Mouse (Mus musculus): Measurements from ENCODE around the gene Msmo1. TPM values are rescaled to one million over a fixed set of nuclear protein-coding genes. Genes with fewer than 3 reads are reported as not detected.
A peak's percentile ranks its signal among the peaks of the same experiment; 100 is the strongest.

Gene Msmo1
- polyA plus RNA-seq, 1 experiment from 2014 or later, result 78.7 TPM

- H3K9me3 ChIP-seq (ENCODE audit: control insufficient read depth), result no peaks in the 10 kb centered on the region
- ATAC-seq, result no peak
- WGBS, result 82% methylated on average over 1 of the region's 1 CpGs
Measured at GRCm38 (mm10) chr8:64703191-64703590, 30.4 kb downstream of the Msmo1 start.

GRCm38 (mm10) chr8:64692651-64693201 lies 40.9 kb downstream of the Msmo1 start, which contains the start of gene Cpe:
Cpe (minus strand) TSS chr8:64693054.
- no peaks in the 10 kb centered on the region for H3K9me3 ChIP-seq (ENCODE audit: control insufficient read depth)
- TF ChIP-seq CTCF (IDR thresholded peaks at IDR 0.05; ENCODE audit: low read depth), result peak; percentile 79
- peak within 1 kb of the TSS; percentile 92 for H3K4me2 ChIP-seq (replicated peaks; ENCODE audit: low read depth)
- 0 out of 2 replicates have a peak, but pooled peaks cover 4% of the 10 kb centered on the region for H3K4me1 ChIP-seq (replicated peaks; ENCODE audit: control insufficient read depth, insufficient read depth, low read length)
- H3K27ac ChIP-seq (ENCODE audit: low read depth, low read length), result peak within 1 kb of the TSS; percentile 41
- peak; percentile 95 for ATAC-seq
- H3K27me3 ChIP-seq (replicated peaks; ENCODE audit: control insufficient read depth, insufficient read depth, low read length), result peaks cover 14% of the 10 kb centered on the region
- H3K4me3 ChIP-seq (ENCODE audit: low read depth, low read length), result peak within 1 kb of the TSS; percentile 53
- no peaks in the 10 kb centered on the region for H3K36me3 ChIP-seq (ENCODE audit: control insufficient read depth, insufficient read depth)
- under 1% methylated on average over 54 of the region's 54 CpGs for WGBS
- 0 out of 2 replicates have a peak within 1 kb of the TSS, but pooled peaks have one; percentile 37 for H3K9ac ChIP-seq (ENCODE audit: low read depth, low read length)

More at GRCm38 (mm10) chr8:64703191-64703590, 30.4 kb downstream of the Msmo1 start:
- no peaks in the 10 kb centered on the region for H3K27me3 ChIP-seq (replicated peaks; ENCODE audit: control insufficient read depth, insufficient read depth, low read length)
- TF ChIP-seq CTCF (IDR thresholded peaks at IDR 0.05; ENCODE audit: low read depth), result no peak
- no peak overlapping the region for H3K9ac ChIP-seq (ENCODE audit: low read depth, low read length)
- H3K27ac ChIP-seq (ENCODE audit: low read depth, low read length), result no peak overlapping the region
- no peak overlapping the region for H3K4me2 ChIP-seq (replicated peaks; ENCODE audit: low read depth)
- no peak overlapping the region for H3K4me3 ChIP-seq (ENCODE audit: low read depth, low read length)
- no peaks in the 10 kb centered on the region for H3K36me3 ChIP-seq (ENCODE audit: control insufficient read depth, insufficient read depth)
- no peaks in the 10 kb centered on the region for H3K4me1 ChIP-seq (replicated peaks; ENCODE audit: control insufficient read depth, insufficient read depth, low read length)

- H3K4me3 ChIP-seq (ENCODE audit: low read depth, low read length), result peak overlapping the region; percentile 53
- peak overlapping the region; percentile 92 for H3K4me2 ChIP-seq (replicated peaks; ENCODE audit: low read depth)
- H3K36me3 ChIP-seq (ENCODE audit: control insufficient read depth, insufficient read depth), result no peaks in the 10 kb centered on the region
- no peaks in the 10 kb centered on the region for H3K9me3 ChIP-seq (ENCODE audit: control insufficient read depth)
- 0 out of 2 replicates have a peak, but pooled peaks cover 4% of the 10 kb centered on the region for H3K4me1 ChIP-seq (replicated peaks; ENCODE audit: control insufficient read depth, insufficient read depth, low read length)
- TF ChIP-seq CTCF (IDR thresholded peaks at IDR 0.05; ENCODE audit: low read depth), result no peak
- no peak for ATAC-seq
- 35% methylated on average over 16 of the region's 16 CpGs for WGBS
- H3K9ac ChIP-seq (ENCODE audit: low read depth, low read length), result no peak overlapping the region
- H3K27me3 ChIP-seq (replicated peaks; ENCODE audit: control insufficient read depth, insufficient read depth, low read length), result peaks cover 14% of the 10 kb centered on the region
- H3K27ac ChIP-seq (ENCODE audit: low read depth, low read length), result no peak overlapping the region
Measured at GRCm38 (mm10) chr8:64691591-64692401, 41.8 kb downstream of the Msmo1 start.

- ATAC-seq, result no peak
- 0 out of 2 replicates have a peak overlapping the region, but pooled peaks have one; percentile 92 for H3K4me2 ChIP-seq (replicated peaks; ENCODE audit: low read depth)
- H3K4me3 ChIP-seq (ENCODE audit: low read depth, low read length), result no peak overlapping the region
- peaks cover 14% of the 10 kb centered on the region for H3K27me3 ChIP-seq (replicated peaks; ENCODE audit: control insufficient read depth, insufficient read depth, low read length)
- no peak overlapping the region for H3K9ac ChIP-seq (ENCODE audit: low read depth, low read length)
- no peaks in the 10 kb centered on the region for H3K9me3 ChIP-seq (ENCODE audit: control insufficient read depth)
- WGBS, result 78% methylated on average over 6 of the region's 6 CpGs
- TF ChIP-seq CTCF (IDR thresholded peaks at IDR 0.05; ENCODE audit: low read depth), result no peak
- 0 out of 2 replicates have a peak, but pooled peaks cover 4% of the 10 kb centered on the region for H3K4me1 ChIP-seq (replicated peaks; ENCODE audit: control insufficient read depth, insufficient read depth, low read length)
- no peak overlapping the region for H3K27ac ChIP-seq (ENCODE audit: low read depth, low read length)
- no peaks in the 10 kb centered on the region for H3K36me3 ChIP-seq (ENCODE audit: control insufficient read depth, insufficient read depth)
Measured at GRCm38 (mm10) chr8:64690845-64691244, 42.7 kb downstream of the Msmo1 start.

- Histone ChIP-seq H3K4me2 (replicated peaks; ENCODE audit: low read depth) (no peak overlapping the region), H3K4me3 (ENCODE audit: low read depth, low read length) (no peak overlapping the region), H3K9ac (ENCODE audit: low read depth, low read length) (no peak overlapping the region), H3K27me3 (replicated peaks; ENCODE audit: control insufficient read depth, insufficient read depth, low read length) (peaks cover 14% of the 10 kb centered on the region), H3K27ac (ENCODE audit: low read depth, low read length) (no peak overlapping the region), H3K36me3 (ENCODE audit: control insufficient read depth, insufficient read depth) (no peaks in the 10 kb centered on the region), H3K9me3 (ENCODE audit: control insufficient read depth) (no peaks in the 10 kb centered on the region), H3K4me1 (replicated peaks; ENCODE audit: control insufficient read depth, insufficient read depth, low read length) (0 out of 2 replicates have a peak, but pooled peaks cover 4% of the 10 kb centered on the region)
- ATAC-seq, result no peak
- no peak for TF ChIP-seq CTCF (IDR thresholded peaks at IDR 0.05; ENCODE audit: low read depth)
- WGBS, result 79% methylated on average over 6 of the region's 6 CpGs
Measured at GRCm38 (mm10) chr8:64690306-64690705, 43.3 kb downstream of the Msmo1 start.

GRCm38 (mm10) chr8:64688741-64689140 lies 44.9 kb downstream of the Msmo1 start:
- TF ChIP-seq CTCF (IDR thresholded peaks at IDR 0.05; ENCODE audit: low read depth), result no peak
- H3K4me2 ChIP-seq (replicated peaks; ENCODE audit: low read depth), result no peak overlapping the region
- no peaks in the 10 kb centered on the region for H3K36me3 ChIP-seq (ENCODE audit: control insufficient read depth, insufficient read depth)
- H3K9ac ChIP-seq (ENCODE audit: low read depth, low read length), result no peak overlapping the region
- H3K4me3 ChIP-seq (ENCODE audit: low read depth, low read length), result no peak overlapping the region
- peaks cover 9% of the 10 kb centered on the region for H3K27me3 ChIP-seq (replicated peaks; ENCODE audit: control insufficient read depth, insufficient read depth, low read length)
- H3K27ac ChIP-seq (ENCODE audit: low read depth, low read length), result no peak overlapping the region
- 76% methylated on average over 4 of the region's 4 CpGs for WGBS
- no peaks in the 10 kb centered on the region for H3K9me3 ChIP-seq (ENCODE audit: control insufficient read depth)
- ATAC-seq, result no peak
- H3K4me1 ChIP-seq (replicated peaks; ENCODE audit: control insufficient read depth, insufficient read depth, low read length), result 0 out of 2 replicates have a peak, but pooled peaks cover 4% of the 10 kb centered on the region
